ENCODE assay signal across 18 mouse cellular contexts in the genomic region with DNA sequence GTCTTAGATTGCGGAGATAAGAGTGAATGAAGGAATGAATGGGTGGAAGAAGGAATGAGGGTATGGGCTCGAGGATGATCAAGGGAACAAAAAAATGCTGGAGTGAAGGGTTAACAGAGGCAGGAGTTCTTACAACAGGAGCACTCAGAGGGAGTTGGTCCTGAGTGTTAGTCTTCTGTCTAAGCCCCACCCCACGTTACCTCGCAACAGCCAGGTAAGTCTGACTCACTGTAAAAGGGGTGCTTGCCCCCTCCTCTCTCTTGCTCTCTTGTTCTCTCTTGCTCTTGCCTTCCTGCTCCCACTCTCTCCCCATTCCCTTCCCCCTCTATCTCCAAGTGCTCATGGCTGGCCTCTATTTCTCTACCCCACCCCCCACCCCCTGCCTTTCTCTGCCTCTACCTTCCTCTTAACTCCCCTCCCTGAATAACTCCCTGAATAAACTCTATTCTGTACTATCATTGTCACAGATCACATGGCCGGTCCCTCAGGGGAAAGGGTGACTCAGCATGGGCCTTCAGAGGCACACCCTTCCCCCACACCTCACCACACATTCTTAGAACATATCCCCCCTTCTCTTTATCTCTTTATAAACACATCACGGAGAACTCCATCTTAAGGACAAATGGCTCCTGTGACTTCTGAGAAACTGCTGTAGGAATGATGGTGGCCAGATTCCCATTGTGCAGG. TPM values are rescaled to one million over a fixed set of nuclear protein-coding genes. Genes with fewer than 3 reads are reported as not detected.
DNase-seq lines count a peak whose midpoint lies in the region; ATAC-seq lines count a peak whose summit lies in the region.
"Had no signal": no experiment of that assay in that cellular context is flagged by ENCODE, and none has a peak within 500 bp of the region (broad histone marks: within the 10 kb centered on the region; RNA-seq: fewer than 3 reads in every experiment).

No protein-coding gene starts in this region.

- 49% methylated on average over 6 of the region's 6 CpGs for WGBS in heart, embryonic 12.5 days
- 69% methylated on average over 6 of the region's 6 CpGs for WGBS in midbrain, embryonic 15.5 days
- 70% methylated on average over 6 of the region's 6 CpGs for WGBS in midbrain, embryonic 10.5 days
- 50% methylated on average over 6 of the region's 6 CpGs for WGBS in intestine, embryonic 15.5 days

- no peak overlapping the region for H3K27ac ChIP-seq in heart, embryonic 12.5 days (ENCODE audit: poor library complexity, severe bottlenecking)
- 0 out of 2 replicates have a peak overlapping the region, but pooled peaks have one; percentile 69 for H3K27ac ChIP-seq in midbrain, embryonic 15.5 days
- H3K27ac ChIP-seq in midbrain, embryonic 10.5 days (replicated peaks), result no peak overlapping the region
- no peak overlapping the region for H3K27ac ChIP-seq in intestine, embryonic 15.5 days
- H3K27ac ChIP-seq: embryonic facial prominence, embryonic 15.5 days; limb, embryonic 15.5 days; neural tube, embryonic 12.5 days had no signal

- DNase-seq in heart, adult 9 months (ENCODE audit: low spot score in 2 of 2), result no peak
- DNase-seq in midbrain, embryonic 10.5 days (ENCODE audit: low spot score), result no peak
- no peak for DNase-seq in urinary bladder, postnatal 4 days (ENCODE audit: low spot score in 2 of 2)
- DNase-seq in cerebellum, adult 18-20 months, result no peak
- no peak for DNase-seq in left cerebral cortex, postnatal 10 days (ENCODE audit: extremely low spot score in 1 of 2, low spot score in 2 of 2)
- DNase-seq: gastrocnemius, postnatal 36 days; heart, postnatal 36 days; retina, postnatal 1 day; thymus, postnatal 14 days had no signal

- H3K4me2 ChIP-seq in heart, embryonic 12.5 days, result no peak overlapping the region
- no peak overlapping the region for H3K4me2 ChIP-seq in midbrain, embryonic 15.5 days
- H3K4me2 ChIP-seq in intestine, embryonic 15.5 days (replicated peaks), result no peak overlapping the region
- H3K4me2 ChIP-seq: embryonic facial prominence, embryonic 15.5 days; forebrain, embryonic 15.5 days; limb, embryonic 15.5 days; midbrain, embryonic 12.5 days; neural tube, embryonic 12.5 days had no signal

- no peaks in the 10 kb centered on the region for H3K9me3 ChIP-seq in heart, embryonic 12.5 days (replicated peaks)
- no peaks in the 10 kb centered on the region for H3K9me3 ChIP-seq in midbrain, embryonic 15.5 days
- H3K9me3 ChIP-seq in midbrain, embryonic 10.5 days (replicated peaks), result no peaks in the 10 kb centered on the region
- H3K9me3 ChIP-seq in intestine, embryonic 15.5 days, result no peaks in the 10 kb centered on the region
- H3K9me3 ChIP-seq: embryonic facial prominence, embryonic 15.5 days; forebrain, embryonic 15.5 days; limb, embryonic 15.5 days; midbrain, embryonic 12.5 days; neural tube, embryonic 12.5 days had no signal

- no peaks in the 10 kb centered on the region for H3K36me3 ChIP-seq in heart, embryonic 12.5 days
- H3K36me3 ChIP-seq in midbrain, embryonic 15.5 days (replicated peaks), result no peaks in the 10 kb centered on the region
- no peaks in the 10 kb centered on the region for H3K36me3 ChIP-seq in midbrain, embryonic 10.5 days
- no peaks in the 10 kb centered on the region for H3K36me3 ChIP-seq in intestine, embryonic 15.5 days
- H3K36me3 ChIP-seq: embryonic facial prominence, embryonic 15.5 days; forebrain, embryonic 15.5 days; limb, embryonic 15.5 days; midbrain, embryonic 12.5 days; neural tube, embryonic 12.5 days had no signal

- intact Hi-C loops in left cerebral cortex, postnatal 10 days (cut with DNase I), result no loop called here

- peaks cover 41% of the 10 kb centered on the region for H3K4me1 ChIP-seq in heart, embryonic 12.5 days (replicated peaks)
- peaks cover 31% of the 10 kb centered on the region for H3K4me1 ChIP-seq in midbrain, embryonic 15.5 days
- H3K4me1 ChIP-seq in midbrain, embryonic 10.5 days, result peaks cover 69% of the 10 kb centered on the region
- peaks cover 42% of the 10 kb centered on the region for H3K4me1 ChIP-seq in intestine, embryonic 15.5 days (replicated peaks)

- H3K9ac ChIP-seq in heart, embryonic 12.5 days, result no peak overlapping the region
- H3K9ac ChIP-seq in midbrain, embryonic 15.5 days, result no peak overlapping the region
- H3K9ac ChIP-seq in intestine, embryonic 15.5 days, result no peak overlapping the region
- H3K9ac ChIP-seq: embryonic facial prominence, embryonic 15.5 days; forebrain, embryonic 15.5 days; limb, embryonic 15.5 days; midbrain, embryonic 12.5 days; neural tube, embryonic 12.5 days had no signal

- no peak overlapping the region for H3K4me3 ChIP-seq in heart, embryonic 12.5 days
- H3K4me3 ChIP-seq in midbrain, embryonic 15.5 days, result no peak overlapping the region
- H3K4me3 ChIP-seq in midbrain, embryonic 10.5 days, result no peak overlapping the region
- H3K4me3 ChIP-seq in intestine, embryonic 15.5 days (replicated peaks), result no peak overlapping the region
- H3K4me3 ChIP-seq: embryonic facial prominence, embryonic 15.5 days; forebrain, embryonic 15.5 days; limb, embryonic 15.5 days; midbrain, embryonic 12.5 days; neural tube, embryonic 12.5 days had no signal

- ATAC-seq in heart, embryonic 12.5 days (ENCODE audit: insufficient number of reproducible peaks, low FRiP score), result peak; percentile 78
- no peak for ATAC-seq in midbrain, embryonic 15.5 days (replicated peaks)
- peak; percentile 35 for ATAC-seq in intestine, embryonic 15.5 days
- ATAC-seq: activated CD4-positive, CD25-positive, alpha-beta regulatory T cell, adult 4 months had no signal

- peaks cover 69% of the 10 kb centered on the region for H3K27me3 ChIP-seq in heart, embryonic 12.5 days (replicated peaks)
- no peaks in the 10 kb centered on the region for H3K27me3 ChIP-seq in midbrain, embryonic 15.5 days (replicated peaks)
- peaks cover 46% of the 10 kb centered on the region for H3K27me3 ChIP-seq in midbrain, embryonic 10.5 days (ENCODE audit: low read depth, poor library complexity, severe bottlenecking)
- H3K27me3 ChIP-seq in intestine, embryonic 15.5 days (replicated peaks), result no peaks in the 10 kb centered on the region
- H3K27me3 ChIP-seq: forebrain, embryonic 15.5 days; neural tube, embryonic 12.5 days had no signal

RNA-seq across cellular contexts. Expression of gene Dact2, which starts 37.2 kb away (rescaled TPM):
- 1.7 and 2.4 TPM in 2 replicates for polyA plus RNA-seq in heart, embryonic 12.5 days (2016; fragmentation: Nextera tagmentation; extraction: Ambion mirVana)
- polyA plus RNA-seq in midbrain, embryonic 15.5 days (2015; fragmentation: Nextera tagmentation; extraction: Ambion mirVana), result 1.7 and 2.9 TPM in 2 replicates
- polyA plus RNA-seq in midbrain, embryonic 10.5 days (2016; fragmentation: Nextera tagmentation; extraction: Ambion mirVana), result 0.42 and 0.48 TPM in 2 replicates
- 5.7 and 6.1 TPM in 2 replicates for polyA plus RNA-seq in intestine, embryonic 15.5 days (2015; fragmentation: Nextera tagmentation; extraction: Ambion mirVana)
- total RNA-seq in left cerebral cortex, postnatal 10 days (2021), result 10 to 100 TPM; 66.0 to 66.5 TPM
- polyA plus RNA-seq: activated CD4-positive, CD25-positive, alpha-beta regulatory T cell, adult 4 months had no signal
